Mouse (Mus musculus) heart, adult 2 months (tissue): ENCODE measurements around the gene Nup93.

ENCODE experiments used
- CTCF ChIP-seq: fragments of 200-600 bp; IDR thresholded peaks from 2 replicates; pipeline ENCODE4 v1.8.1; 2022; ENCODE audit warnings: antibody characterized with exemption, mild to moderate bottlenecking, moderate library complexity
- EP300 ChIP-seq: fragments of 200-500 bp; IDR thresholded peaks from 2 replicates; pipeline ENCODE4 v1.6.1; 2011; ENCODE audit warnings: low read depth, low read length, control low read depth; ENCODE audit not compliant: insufficient read depth
- POLR2A ChIP-seq: fragments of 200-500 bp; IDR thresholded peaks from 2 replicates; pipeline ENCODE4 v1.6.1; 2011; ENCODE audit warnings: mild to moderate bottlenecking, low read depth, low read length, control low read depth; ENCODE audit not compliant: insufficient read depth

DNA sequence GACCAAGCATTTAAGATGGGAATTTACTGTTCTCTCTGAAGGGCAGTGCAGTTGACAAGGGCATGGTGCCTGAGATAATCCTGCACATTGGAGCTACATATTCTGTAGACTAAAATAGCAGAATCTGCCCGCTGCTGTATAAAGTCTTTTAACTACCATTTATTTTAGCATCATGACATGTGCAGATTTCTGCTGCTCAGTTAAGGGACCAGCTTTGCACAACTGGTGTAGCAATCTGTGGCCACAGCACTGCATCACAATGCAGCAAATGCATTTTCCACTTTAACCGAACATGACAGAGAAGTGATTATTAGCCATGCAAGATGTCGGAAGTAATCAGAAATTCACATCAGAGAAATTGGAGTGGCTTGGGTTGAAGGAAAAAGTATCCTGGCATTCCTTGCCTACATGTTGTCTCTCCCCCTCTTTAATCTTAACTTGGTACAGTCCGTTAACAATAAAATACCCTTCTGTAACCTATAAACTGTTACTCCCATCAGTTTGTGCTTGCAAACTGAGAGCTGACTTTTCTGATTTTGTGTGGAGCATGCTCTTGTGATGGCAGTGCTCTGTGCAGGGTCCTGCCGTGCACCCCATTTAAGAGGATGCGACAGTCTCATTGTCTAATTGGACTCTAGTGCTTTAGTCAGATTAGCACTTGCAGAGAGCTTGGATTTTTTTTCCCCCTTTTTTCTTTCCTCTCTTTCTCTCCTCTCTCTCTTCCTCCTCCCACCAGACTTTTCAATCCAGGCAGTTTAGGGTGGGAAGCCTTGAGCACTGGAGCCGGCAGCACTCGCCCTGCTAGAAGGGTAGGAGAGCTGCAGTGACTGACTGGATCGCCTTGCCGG, 52.2 kb downstream of the Nup93 start:
- TF ChIP-seq POLR2A (no peak), CTCF (no peak), EP300 (no peak)
